Mouse (Mus musculus): ENCODE measurements around the gene Gm44. TPM values are rescaled to one million over a fixed set of nuclear protein-coding genes. Genes with fewer than 3 reads are reported as not detected.
"Not testable (repeated sequence)": the region's sequence is repeated elsewhere in the genome, so short reads cannot be mapped to it uniquely, and the experiment has no call there.

Gene Gm44
- not detected in 2 replicates for polyA plus RNA-seq (2015; fragmentation: Nextera tagmentation; extraction: Ambion mirVana)

DNA sequence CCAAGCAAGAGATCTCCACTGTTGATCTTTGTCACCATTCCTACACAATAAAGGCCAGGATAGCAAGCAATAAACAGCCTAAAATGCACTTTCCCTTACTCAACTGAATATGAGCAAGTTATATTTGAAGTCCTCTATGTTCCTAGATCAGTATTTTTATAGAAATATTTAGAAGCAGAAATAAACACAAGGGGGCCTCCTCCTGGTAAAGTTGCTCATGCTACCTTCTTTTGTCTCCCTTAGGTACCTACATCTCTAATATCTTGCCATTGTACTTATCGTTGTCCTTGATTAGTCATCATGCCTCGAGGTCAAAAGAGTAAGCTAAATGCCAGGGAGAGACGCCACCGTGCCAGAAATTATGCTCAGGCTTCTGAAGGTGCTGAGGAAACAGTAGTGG, at the start of gene Gm44:
Gene Gm44, plus strand, starts transcription at position 301 of the 400 bp plus-strand sequence.
- Histone ChIP-seq H3K4me1 (replicated peaks; ENCODE audit: control insufficient read depth, insufficient read depth, low read length) (no peaks in the 10 kb centered on the region), H3K9me3 (ENCODE audit: control insufficient read depth, low read length) (no peaks in the 10 kb centered on the region), H3K4me3 (ENCODE audit: low read length) (no peak within 1 kb of the TSS), H3K27ac (ENCODE audit: low read length) (no peak within 1 kb of the TSS), H3K36me3 (ENCODE audit: control insufficient read depth, insufficient read depth, low read length) (no peaks in the 10 kb centered on the region), H3K27me3 (ENCODE audit: control insufficient read depth, insufficient read depth, low read depth, low read length) (no peaks in the 10 kb centered on the region), H3K9ac (ENCODE audit: low read length) (no peak within 1 kb of the TSS), H3K4me2 (ENCODE audit: low read depth, low read length) (no peak within 1 kb of the TSS)
- no peak for ATAC-seq (ENCODE audit: low read depth)
- 80% methylated on average over 4 of the region's 4 CpGs for WGBS

DNA sequence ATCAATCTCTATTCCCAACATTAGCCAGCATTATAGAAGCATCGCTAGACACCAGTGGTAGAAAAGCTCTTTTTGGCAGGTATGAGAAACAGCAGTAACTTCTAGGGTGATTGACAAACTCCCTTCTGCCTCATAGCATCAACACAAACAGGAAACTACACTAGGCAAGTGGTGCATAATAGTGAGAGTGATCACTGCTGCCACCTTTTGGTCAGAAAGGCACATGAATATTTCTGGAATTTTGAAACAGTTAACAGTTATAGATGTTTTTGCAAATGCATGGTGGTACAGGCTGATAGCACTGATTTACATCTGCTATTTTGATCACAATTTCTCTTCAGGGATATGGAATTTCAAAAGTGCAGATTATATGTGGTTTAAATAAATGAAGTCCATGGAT, 36.0 kb downstream of the Gm44 start:
- no peaks in the 10 kb centered on the region for H3K9me3 ChIP-seq (ENCODE audit: control insufficient read depth, low read length)
- 54% methylated on average over 1 of the region's 1 CpGs for WGBS
- no peak overlapping the region for H3K27ac ChIP-seq (ENCODE audit: low read length)
- no peak for ATAC-seq (ENCODE audit: low read depth)
- H3K4me3 ChIP-seq (ENCODE audit: low read length), result no peak overlapping the region
- H3K4me2 ChIP-seq (ENCODE audit: low read depth, low read length), result no peak overlapping the region
- H3K9ac ChIP-seq (ENCODE audit: low read length), result no peak overlapping the region
- H3K27me3 ChIP-seq (ENCODE audit: control insufficient read depth, insufficient read depth, low read depth, low read length), result no peaks in the 10 kb centered on the region
- H3K4me1 ChIP-seq (replicated peaks; ENCODE audit: control insufficient read depth, insufficient read depth, low read length), result no peaks in the 10 kb centered on the region
- H3K36me3 ChIP-seq (ENCODE audit: control insufficient read depth, insufficient read depth, low read length), result no peaks in the 10 kb centered on the region

DNA sequence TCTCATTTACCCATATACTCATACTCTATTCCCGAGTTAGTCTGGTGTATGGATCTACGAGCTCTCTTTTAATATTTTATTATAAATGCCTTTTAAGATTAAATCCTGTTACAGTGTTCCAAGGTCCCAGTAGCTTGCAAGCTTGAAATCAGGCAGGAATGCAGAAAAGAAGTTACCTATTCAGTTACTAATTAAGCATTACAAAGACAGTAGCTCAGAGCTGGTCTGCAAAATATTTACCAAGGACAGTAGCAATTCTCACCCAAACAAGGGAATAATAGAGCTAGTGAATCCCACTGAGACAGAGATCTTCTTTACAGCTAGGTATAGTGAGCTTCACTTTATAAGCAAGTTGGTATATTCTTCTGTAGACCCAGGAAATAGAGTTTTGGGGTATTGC, 46.3 kb downstream of the Gm44 start:
- H3K27me3 ChIP-seq (ENCODE audit: control insufficient read depth, insufficient read depth, low read depth, low read length); H3K9ac ChIP-seq (ENCODE audit: low read length); H3K9me3 ChIP-seq (ENCODE audit: control insufficient read depth, low read length); H3K4me3 ChIP-seq (ENCODE audit: low read length); H3K27ac ChIP-seq (ENCODE audit: low read length); H3K4me2 ChIP-seq (ENCODE audit: low read depth, low read length); H3K36me3 ChIP-seq (ENCODE audit: control insufficient read depth, insufficient read depth, low read length); ATAC-seq (ENCODE audit: low read depth); H3K4me1 ChIP-seq (replicated peaks; ENCODE audit: control insufficient read depth, insufficient read depth, low read length): not testable (repeated sequence)
- 45% methylated on average over 2 of the region's 2 CpGs for whole genome bisulfite sequencing
